Mouse (Mus musculus) ES-Bruce4 (cell line): ENCODE results near the gene Arhgef25. TPM values are rescaled to one million over a fixed set of nuclear protein-coding genes. Genes with fewer than 3 reads are reported as not detected.

Experiments
- H3K27ac ChIP-seq: 2 replicates; pipeline ENCODE4 v1.5.1; 2012; ENCODE audit warnings: low read length, inconsistent platforms; ENCODE audit not compliant: insufficient read depth
- H3K27me3 ChIP-seq: 2 replicates; pipeline ENCODE4 v1.6.1; 2012; ENCODE audit warnings: mild to moderate bottlenecking, low read length, inconsistent platforms; ENCODE audit not compliant: control insufficient read depth, poor library complexity, insufficient read depth, severe bottlenecking
- H3K36me3 ChIP-seq: 2 replicates; pipeline ENCODE4 v1.6.1; 2012; ENCODE audit warnings: inconsistent platforms, mild to moderate bottlenecking, low read length, moderate library complexity; ENCODE audit not compliant: control insufficient read depth, poor library complexity, insufficient read depth, severe bottlenecking
- H3K4me1 ChIP-seq: one replicate; pipeline ENCODE4 v1.8.1; 2011; ENCODE audit warnings: low read length; ENCODE audit not compliant: control insufficient read depth, insufficient read depth
- H3K4me3 ChIP-seq: 2 replicates; pipeline ENCODE4 v1.5.1; 2011; ENCODE audit warnings: low read depth, mild to moderate bottlenecking, low read length
- H3K9ac ChIP-seq: 2 replicates; pipeline ENCODE4 v1.6.1; 2012; ENCODE audit warnings: low read depth, mild to moderate bottlenecking, inconsistent platforms; ENCODE audit not compliant: poor library complexity, severe bottlenecking
- H3K9me3 ChIP-seq: replicated peaks from 2 replicates; pipeline ENCODE4 v1.6.1; 2012; ENCODE audit warnings: mild to moderate bottlenecking, low read length, inconsistent platforms; ENCODE audit not compliant: control insufficient read depth, poor library complexity, insufficient read depth, severe bottlenecking
- CTCF ChIP-seq: IDR thresholded peaks from one replicate; pipeline ENCODE4 v1.8.1; 2011; ENCODE audit warnings: low read depth, low read length
- EP300 ChIP-seq: IDR thresholded peaks from 2 replicates; pipeline ENCODE4 v1.6.1; 2011; ENCODE audit warnings: low read depth, low read length; ENCODE audit not compliant: insufficient read depth
- POLR2A ChIP-seq: IDR thresholded peaks from one replicate; pipeline ENCODE4 v1.8.1; 2011; ENCODE audit warnings: low read length; ENCODE audit not compliant: insufficient read depth
- polyA plus RNA-seq: library from polyadenylated mRNA; stranded (reverse); fragments of >200 nt; gene quantifications from 2 replicates; pipeline ENCODE4 v1.2.4, GENCODE M21; 2011; ENCODE audit warnings: low read depth; ENCODE audit not compliant: missing spikeins, insufficient read depth, insufficient read length

Arhgef25 gene
- polyA plus RNA-seq, 1 experiment: 54.3 TPM

DNA sequence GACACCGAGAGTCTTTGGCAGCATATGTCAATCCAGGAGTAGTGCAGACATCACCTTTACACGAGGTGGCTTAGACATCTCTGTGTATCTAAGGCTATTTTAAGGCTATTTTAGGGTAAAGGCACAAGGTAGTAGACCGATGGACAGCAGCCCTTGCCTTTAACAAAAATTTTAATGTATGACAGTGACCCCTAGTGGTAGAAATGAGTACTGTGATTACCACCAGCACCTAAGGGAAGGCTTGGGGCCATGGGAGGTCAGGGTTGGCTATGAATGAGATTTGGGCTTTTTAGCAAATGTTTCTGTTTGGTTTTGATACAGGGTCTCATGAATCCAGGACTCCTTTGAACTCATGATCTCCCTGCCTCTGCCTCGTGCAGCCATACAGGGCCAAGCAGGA is 39.0 kb upstream of the Arhgef25 start:
- Histone ChIP-seq H3K36me3 (no peaks in the 10 kb centered on the region), H3K27me3 (no peaks in the 10 kb centered on the region), H3K9ac (no peak overlapping the region), H3K4me1 (peaks cover 8% of the 10 kb centered on the region), H3K4me3 (no peak overlapping the region), H3K9me3 (no peaks in the 10 kb centered on the region), H3K27ac (no peak overlapping the region)
- TF ChIP-seq EP300 (no peak), CTCF (no peak), POLR2A (no peak)

DNA sequence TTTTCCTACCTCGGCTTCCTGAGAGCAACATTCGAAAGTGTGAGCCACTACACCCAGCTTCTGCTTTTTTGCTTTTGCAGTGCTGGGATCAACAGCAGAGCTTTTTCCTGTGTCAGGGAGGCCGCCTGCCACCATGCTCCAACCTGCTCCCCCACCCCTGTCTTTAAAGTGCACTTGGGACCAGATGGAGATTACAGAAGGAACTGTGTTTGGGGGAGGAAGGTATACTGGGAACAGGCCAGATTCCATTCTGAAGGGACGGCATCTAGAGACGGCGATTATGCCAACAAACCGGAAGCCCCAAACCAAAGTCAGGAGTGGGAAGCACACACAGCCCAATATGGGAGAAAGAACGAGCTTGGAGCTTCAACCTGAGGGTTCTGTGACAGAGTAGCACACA is 37.3 kb upstream of the Arhgef25 start:
- Histone ChIP-seq H3K27ac (no peak overlapping the region), H3K36me3 (no peaks in the 10 kb centered on the region), H3K4me1 (peaks cover 8% of the 10 kb centered on the region), H3K27me3 (no peaks in the 10 kb centered on the region), H3K9me3 (no peaks in the 10 kb centered on the region), H3K4me3 (no peak overlapping the region), H3K9ac (no peak overlapping the region)
- TF ChIP-seq POLR2A: no peak
- no peak for TF ChIP-seq CTCF
- TF ChIP-seq EP300: no peak

DNA sequence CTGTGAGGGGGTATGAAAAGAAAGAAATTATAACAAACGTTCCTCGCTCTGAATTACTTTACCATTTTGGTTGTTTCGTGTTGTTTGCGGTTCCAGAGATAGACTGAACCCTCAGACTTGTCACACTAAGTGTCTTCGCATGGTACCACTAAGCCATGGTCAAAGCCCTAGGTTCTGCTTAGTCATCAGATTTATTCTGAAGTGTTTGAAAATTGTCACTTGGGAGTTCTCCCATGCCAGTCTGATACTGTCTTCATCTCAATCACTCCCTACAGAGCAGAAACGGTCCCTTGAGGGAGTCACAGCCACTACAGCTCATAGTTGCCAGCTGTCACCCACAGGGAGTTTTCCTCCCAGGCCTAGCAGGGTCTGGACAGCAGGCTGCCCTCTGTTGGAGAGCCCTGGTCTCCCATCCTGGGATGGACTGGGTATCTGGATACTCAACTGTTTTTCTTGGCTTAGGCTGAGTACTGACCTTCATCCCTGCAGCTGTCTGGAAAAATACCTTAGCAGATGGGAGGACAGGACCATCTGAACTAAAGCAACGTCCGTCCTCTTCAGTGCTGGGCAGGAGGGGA is 36.5 kb upstream of the Arhgef25 start:
- TF ChIP-seq CTCF (peak; percentile 40), EP300 (no peak)
- no peak overlapping the region for H3K9ac ChIP-seq
- H3K4me1 ChIP-seq: peaks cover 8% of the 10 kb centered on the region
- H3K36me3 ChIP-seq: no peaks in the 10 kb centered on the region
- no peaks in the 10 kb centered on the region for H3K27me3 ChIP-seq
- no peak overlapping the region for H3K4me3 ChIP-seq
- no peak overlapping the region for H3K27ac ChIP-seq
- no peaks in the 10 kb centered on the region for H3K9me3 ChIP-seq

DNA sequence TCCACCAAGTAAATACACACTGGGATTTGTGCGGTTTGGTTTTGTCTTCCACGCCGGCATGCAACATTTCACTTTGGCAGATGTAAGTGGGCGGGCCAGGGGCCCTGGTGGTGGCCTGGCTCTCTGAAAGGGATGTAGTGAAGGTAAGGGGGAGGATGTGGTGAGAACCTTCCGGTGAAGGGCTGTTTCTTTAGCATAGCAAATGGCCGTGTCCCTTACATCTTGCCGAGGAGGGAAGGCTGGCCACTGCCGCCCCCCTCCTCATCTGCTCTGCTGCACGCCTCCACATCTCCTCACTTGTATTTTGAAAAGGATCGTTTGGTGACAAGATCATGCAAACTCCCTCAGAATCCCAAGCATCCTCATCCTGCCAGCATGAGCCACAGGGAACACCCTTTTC is 35.8 kb upstream of the Arhgef25 start:
- H3K27ac ChIP-seq: no peak overlapping the region
- H3K9ac ChIP-seq: no peak overlapping the region
- no peaks in the 10 kb centered on the region for H3K36me3 ChIP-seq
- peaks cover 8% of the 10 kb centered on the region for H3K4me1 ChIP-seq
- TF ChIP-seq CTCF (no peak), EP300 (no peak), POLR2A (no peak)
- no peaks in the 10 kb centered on the region for H3K27me3 ChIP-seq
- H3K9me3 ChIP-seq: no peaks in the 10 kb centered on the region
- no peak overlapping the region for H3K4me3 ChIP-seq

DNA sequence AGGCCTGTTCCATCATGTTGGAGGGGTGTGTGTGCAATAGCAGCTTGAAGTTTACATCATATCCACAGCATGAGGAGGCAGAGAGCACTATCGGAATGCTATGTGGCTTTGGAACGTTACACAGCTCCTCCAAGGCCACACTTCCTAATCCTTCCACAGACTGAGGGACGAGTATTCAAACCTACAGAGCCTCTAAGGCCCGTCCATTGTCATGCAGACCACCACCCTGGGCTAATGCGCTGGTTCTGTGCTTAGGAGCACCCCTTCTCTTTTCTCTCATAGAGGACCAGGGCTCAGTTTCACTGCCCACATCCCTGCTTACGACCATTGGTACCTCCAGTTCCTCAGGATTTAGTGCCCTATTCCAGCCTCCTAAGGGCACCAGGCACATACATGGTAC is 35.3 kb upstream of the Arhgef25 start:
- H3K9me3 ChIP-seq: no peaks in the 10 kb centered on the region
- no peaks in the 10 kb centered on the region for H3K27me3 ChIP-seq
- H3K4me3 ChIP-seq: no peak overlapping the region
- H3K27ac ChIP-seq: peak overlapping the region; percentile 5; the same call in 1 of the 2 replicates
- peaks cover 8% of the 10 kb centered on the region for H3K4me1 ChIP-seq
- H3K9ac ChIP-seq: no peak overlapping the region
- TF ChIP-seq POLR2A (no peak), EP300 (0 out of 2 replicates have a peak, but pooled peaks have one; percentile 21), CTCF (no peak)
- no peaks in the 10 kb centered on the region for H3K36me3 ChIP-seq

DNA sequence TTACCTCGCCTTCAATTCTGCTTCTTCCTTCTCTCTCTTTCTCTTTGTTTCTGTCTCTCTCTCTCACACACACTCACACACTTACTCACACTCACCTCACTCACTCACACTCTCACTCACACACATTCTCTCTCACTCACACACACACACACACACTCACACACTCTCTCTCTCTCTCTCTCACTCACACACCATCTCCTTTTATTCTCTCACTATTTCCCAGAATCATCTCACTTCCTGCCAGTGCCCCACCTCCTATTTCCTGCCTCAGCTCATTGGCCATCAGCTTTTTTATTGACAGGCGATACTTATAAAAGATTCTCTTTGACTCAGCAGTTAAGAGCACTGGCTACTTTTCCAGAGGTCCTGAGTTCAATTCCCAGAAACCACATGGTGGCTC is 28.5 kb upstream of the Arhgef25 start:
- Histone ChIP-seq H3K27ac (no peak overlapping the region), H3K9ac (no peak overlapping the region)

More for the DNA sequence above, 28.5 kb upstream of the Arhgef25 start:
- Histone ChIP-seq H3K4me1 (peaks cover 4% of the 10 kb centered on the region), H3K9me3 (no peaks in the 10 kb centered on the region), H3K27me3 (no peaks in the 10 kb centered on the region), H3K36me3 (no peaks in the 10 kb centered on the region), H3K4me3 (peak overlapping the region; percentile 16; the same call in 1 of the 2 replicates)
- TF ChIP-seq CTCF (no peak), POLR2A (no peak), EP300 (no peak)
